Mouse (Mus musculus) ES-E14 (cell line): ENCODE results near the gene Rbm8a. TPM values are rescaled to one million over a fixed set of nuclear protein-coding genes. Genes with fewer than 3 reads are reported as not detected.

Experiments used
- DNase-seq: peaks from one replicate; pipeline ENCODE4 v3.0.0-alpha.2; 2013; ENCODE audit warnings: low read depth, low spot score
- H3K27ac ChIP-seq: 2 replicates; pipeline ENCODE4 v1.5.1; 2012; ENCODE audit warnings: low read depth, mild to moderate bottlenecking, low read length, moderate library complexity, mixed read lengths; ENCODE audit not compliant: poor library complexity, insufficient read depth, severe bottlenecking
- H3K36me3 ChIP-seq: 2 replicates; pipeline ENCODE4 v1.6.1; 2012; ENCODE audit warnings: mild to moderate bottlenecking, low read length, moderate library complexity, mixed read lengths; ENCODE audit not compliant: control insufficient read depth, poor library complexity, insufficient read depth, severe bottlenecking
- H3K4me1 ChIP-seq, 2 experiments: fragments of 150-350 bp in 1 of 2; sonication (generic) in 1 of 2; 2 replicates each; pipeline ENCODE4 v1.6.1; 2012; ENCODE audit warnings: low read length in 2 of 2, mild to moderate bottlenecking in 1 of 2, mixed read lengths in 1 of 2; ENCODE audit not compliant: control insufficient read depth in 2 of 2, insufficient read depth in 2 of 2, poor library complexity in 1 of 2
- H3K4me3 ChIP-seq, 2 experiments: fragments of 150-350 bp in 1 of 2; sonication (generic) in 1 of 2; 2 replicates each; pipeline ENCODE4 v1.5.1; 2012; ENCODE audit warnings: low read length in 2 of 2, low read depth in 1 of 2, mild to moderate bottlenecking in 1 of 2, mixed read lengths in 1 of 2; ENCODE audit not compliant: insufficient read depth in 1 of 2, poor library complexity in 1 of 2, severe bottlenecking in 1 of 2
- H3K9ac ChIP-seq: 2 replicates; pipeline ENCODE4 v1.6.1; 2012; ENCODE audit warnings: low read depth, mild to moderate bottlenecking, low read length, mixed read lengths; ENCODE audit not compliant: poor library complexity, insufficient read depth, severe bottlenecking
- H3K9me3 ChIP-seq: fragments of 150-350 bp; sonication (generic); 2 replicates; pipeline ENCODE4 v1.6.1; 2012; ENCODE audit warnings: low read depth, mild to moderate bottlenecking, low read length; ENCODE audit not compliant: control insufficient read depth, insufficient read depth
- CHD2 ChIP-seq: IDR thresholded peaks from 2 replicates; pipeline ENCODE4 v1.6.1; 2014; ENCODE audit warnings: mild to moderate bottlenecking, low read depth, low read length, inconsistent platforms
- HCFC1 ChIP-seq: IDR thresholded peaks from 2 replicates; pipeline ENCODE4 v1.6.1; 2012; ENCODE audit warnings: low read length, inconsistent platforms, borderline replicate concordance; ENCODE audit not compliant: insufficient read depth
- MAFK ChIP-seq: IDR thresholded peaks from 2 replicates; pipeline ENCODE4 v1.6.1; 2014; ENCODE audit warnings: mild to moderate bottlenecking, low read depth, low read length, inconsistent platforms; ENCODE audit not compliant: insufficient read depth
- ZC3H11A ChIP-seq: IDR thresholded peaks from 2 replicates; pipeline ENCODE4 v1.6.1; 2012; ENCODE audit warnings: low read depth, mild to moderate bottlenecking, inconsistent platforms, low read length, borderline replicate concordance
- ZNF384 ChIP-seq: IDR thresholded peaks from 2 replicates; pipeline ENCODE4 v1.6.1; 2012; ENCODE audit warnings: low read depth, low read length, inconsistent platforms
- in situ Hi-C, 2 experiments: fragments of 600-800 bp; cut with MboI; formaldehyde crosslinking; loops; one replicate each; pipeline ENCODE4 v1.15.1; 2025; ENCODE audit warnings: low sequenced_read_pairs in 2 of 2, inconsistent platforms in 1 of 2; ENCODE audit not compliant: unreplicated experiment in 2 of 2
- total RNA-seq: library from RNA; depleted of rRNA; stranded (reverse); fragments of 300-350 nt; gene quantifications from 2 replicates; pipeline ENCODE4 v1.2.3, GENCODE M21; 2012

The Rbm8a gene
- total RNA-seq, 1 experiment = 140 TPM

DNA sequence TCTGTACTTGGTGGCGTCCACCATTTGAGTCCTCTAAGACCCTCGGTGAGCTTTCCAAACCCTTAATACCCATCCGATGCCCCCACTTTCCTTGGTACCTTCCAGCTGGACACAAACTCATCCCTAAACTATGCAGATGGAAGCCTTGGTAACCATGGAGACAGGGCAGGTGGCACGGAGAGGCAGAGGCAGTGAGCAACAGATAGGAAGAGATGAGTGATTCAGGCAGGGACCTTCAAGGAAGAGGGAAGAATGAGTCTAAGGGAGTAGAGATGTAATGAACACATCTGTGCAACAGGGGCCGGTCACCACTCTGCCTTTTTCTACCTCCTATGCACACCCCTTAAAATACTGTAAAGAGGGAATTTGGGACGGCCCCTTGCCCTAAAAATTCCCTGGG, 34.1 kb upstream of the Rbm8a start:
- no peak overlapping the region for H3K27ac ChIP-seq
- TF ChIP-seq MAFK = no peak
- no peak for TF ChIP-seq ZNF384
- TF ChIP-seq ZC3H11A = no peak
- no peak for TF ChIP-seq HCFC1
- TF ChIP-seq CHD2 = no peak
- peak overlapping the region in 1 of 2 experiments; percentile 71; a peak in 1 of 4 replicates for H3K4me3 ChIP-seq
- H3K36me3 ChIP-seq = no peaks in the 10 kb centered on the region
- no peak for DNase-seq
- in situ Hi-C loops = no loop called here
- H3K9ac ChIP-seq = no peak overlapping the region
- no peaks in the 10 kb centered on the region for H3K9me3 ChIP-seq
- H3K4me1 ChIP-seq = peaks cover 13 to 17% of the 10 kb centered on the region in 2 experiments

DNA sequence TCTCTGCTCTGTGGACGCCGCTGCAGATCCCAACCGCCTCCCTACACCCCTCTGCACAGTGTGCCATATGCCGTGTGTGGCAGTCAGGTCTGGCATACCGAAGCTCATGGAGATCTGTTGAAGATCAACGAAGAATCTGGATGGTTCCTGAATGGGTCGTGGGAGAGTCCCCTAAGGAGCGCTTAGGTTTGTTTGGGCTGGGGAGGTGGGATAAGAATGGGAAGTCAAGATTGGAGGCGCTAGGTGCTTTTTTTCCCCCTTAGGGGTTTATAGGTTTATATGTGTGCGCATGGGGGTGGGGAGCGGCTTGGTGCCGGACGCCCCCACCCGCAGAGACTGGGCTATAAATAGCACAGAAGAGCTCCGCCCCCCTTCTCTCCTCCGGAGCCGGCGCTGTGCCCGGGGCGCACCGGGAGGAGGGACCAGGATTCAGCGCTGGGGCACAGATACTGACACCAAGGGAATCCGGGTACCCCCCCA, 33.5 kb upstream of the Rbm8a start, which contains the start of gene Ankrd34a:
TSS of gene Ankrd34a (plus strand) at position 409 of the 480 bp plus-strand sequence.
- H3K4me1 ChIP-seq = peaks cover 13 to 17% of the 10 kb centered on the region in 2 experiments
- peak within 1 kb of the TSS; percentile 56 for H3K9ac ChIP-seq
- H3K4me3 ChIP-seq = peak within 1 kb of the TSS; percentile 65 to 71
- TF ChIP-seq MAFK (no peak), CHD2 (no peak), ZC3H11A (no peak)
- H3K27ac ChIP-seq = no peak within 1 kb of the TSS
- DNase-seq = no peak
- H3K36me3 ChIP-seq = no peaks in the 10 kb centered on the region
- H3K9me3 ChIP-seq = no peaks in the 10 kb centered on the region
- in situ Hi-C loops = no loop called here

- no peak overlapping the region for H3K27ac ChIP-seq
- peaks cover 13 to 17% of the 10 kb centered on the region in 2 experiments for H3K4me1 ChIP-seq
Observed at GRCm38 (mm10) chr3:96596855-96597254, 32.9 kb upstream of the Rbm8a start.

GRCm38 (mm10) chr3:96597435-96597891, 32.3 kb upstream of the Rbm8a start:
- TF ChIP-seq HCFC1 (no peak), ZNF384 (no peak), ZC3H11A (no peak), MAFK (no peak), CHD2 (no peak)
- in situ Hi-C loops = no loop called here
- Histone ChIP-seq H3K9ac (peak overlapping the region; percentile 56), H3K27ac (no peak overlapping the region), H3K4me3 (peak overlapping the region; percentile 65 to 71), H3K9me3 (no peaks in the 10 kb centered on the region), H3K36me3 (no peaks in the 10 kb centered on the region), H3K4me1 (peaks cover 13 to 14% of the 10 kb centered on the region in 2 experiments)
- no peak for DNase-seq

More at GRCm38 (mm10) chr3:96596855-96597254, 32.9 kb upstream of the Rbm8a start:
- TF ChIP-seq ZNF384 (no peak), HCFC1 (no peak), ZC3H11A (no peak), CHD2 (no peak)
- Histone ChIP-seq H3K4me3 (peak overlapping the region; percentile 65 to 71), H3K9me3 (no peaks in the 10 kb centered on the region), H3K9ac (peak overlapping the region; percentile 56; the same call in 1 of the 2 replicates), H3K36me3 (no peaks in the 10 kb centered on the region)
- no peak for DNase-seq
- in situ Hi-C loops = no loop called here
